Mouse (Mus musculus) heart, postnatal 0 days (tissue): Measurements from ENCODE around the gene Mettl7a3.

Experiments
- CTCF ChIP-seq: IDR thresholded peaks from 2 replicates; pipeline ENCODE4 v1.5.1; 2016; ENCODE audit warnings: antibody characterized with exemption, control low read depth, low read depth
- EP300 ChIP-seq: IDR thresholded peaks from 2 replicates; pipeline ENCODE4 v1.6.1; 2016; ENCODE audit warnings: antibody characterized with exemption, low read depth

GRCm38 (mm10) chr15:100349496-100349895, 14.8 kb downstream of the Mettl7a3 start:
- no peak for TF ChIP-seq CTCF
- TF ChIP-seq EP300, result no peak
